Mouse (Mus musculus) hindbrain, embryonic 12.5 days (tissue): ENCODE results near the gene Prkar1b. TPM values are rescaled to one million over a fixed set of nuclear protein-coding genes. Genes with fewer than 3 reads are reported as not detected.

Experiments
- ATAC-seq: fragments of 200-750 bp; cut with Nextera tagmentation; 2 replicates; pipeline ENCODE4 v1.8.0; 2017; ENCODE audit warnings: moderate TSS enrichment; ENCODE audit not compliant: low FRiP score
- H3K27ac ChIP-seq: fragments of 300-500 bp; sonication (generic); 2 replicates; pipeline ENCODE4 v1.5.1; 2016; ENCODE audit warnings: mild to moderate bottlenecking
- H3K27me3 ChIP-seq: fragments of 300-500 bp; sonication (generic); 2 replicates; pipeline ENCODE4 v1.6.1; 2016; ENCODE audit warnings: mild to moderate bottlenecking
- H3K36me3 ChIP-seq: fragments of 300-500 bp; sonication (generic); 2 replicates; pipeline ENCODE4 v1.6.1; 2016; ENCODE audit warnings: mild to moderate bottlenecking
- H3K4me1 ChIP-seq: fragments of 300-500 bp; sonication (generic); 2 replicates; pipeline ENCODE4 v1.6.1; 2016
- H3K4me2 ChIP-seq: fragments of 300-500 bp; sonication (generic); replicated peaks from 2 replicates; pipeline ENCODE4 v1.6.1; 2016; ENCODE audit warnings: mild to moderate bottlenecking
- H3K4me3 ChIP-seq: fragments of 300-500 bp; sonication (generic); 2 replicates; pipeline ENCODE4 v1.5.1; 2016; ENCODE audit warnings: mild to moderate bottlenecking
- H3K9ac ChIP-seq: fragments of 300-500 bp; sonication (generic); 2 replicates; pipeline ENCODE4 v1.6.1; 2016; ENCODE audit warnings: mild to moderate bottlenecking, moderate library complexity
- H3K9me3 ChIP-seq: fragments of 300-500 bp; sonication (generic); replicated peaks from 2 replicates; pipeline ENCODE4 v1.6.1; 2016; ENCODE audit warnings: mild to moderate bottlenecking
- WGBS: fragments of 180-500 bp; shearing (Covaris S2); methylation state at CpG from one replicate; pipeline ENCODE4 v1.1.7; 2016; 5-methylcytosine and 5-hydroxymethylcytosine counted together
- polyA plus RNA-seq: library from polyadenylated mRNA; unstranded; fragments of >200 nt; fragmentation: Nextera tagmentation; extraction: Ambion mirVana; gene quantifications from 2 replicates; pipeline ENCODE4 v1.2.1, GENCODE M21; 2016

The Prkar1b gene
- polyA plus RNA-seq, 1 experiment from 2014 or later: 70.1 TPM

GRCm38 (mm10) chr5:139141326-139141725 is 8.5 kb downstream of the Prkar1b start:
- H3K9ac ChIP-seq: no peak overlapping the region

GRCm38 (mm10) chr5:139140589-139140988 is 9.2 kb downstream of the Prkar1b start:
- H3K9ac ChIP-seq: no peak overlapping the region
- H3K27me3 ChIP-seq: 0 out of 2 replicates have a peak, but pooled peaks cover 3% of the 10 kb centered on the region
- H3K4me2 ChIP-seq: no peak overlapping the region
- H3K4me3 ChIP-seq: no peak overlapping the region
- 88% methylated on average over 9 of the region's 9 CpGs for WGBS
- H3K4me1 ChIP-seq: no peaks in the 10 kb centered on the region
- no peak overlapping the region for H3K27ac ChIP-seq
- 0 out of 2 replicates have a peak, but pooled peaks cover 3% of the 10 kb centered on the region for H3K36me3 ChIP-seq
- no peaks in the 10 kb centered on the region for H3K9me3 ChIP-seq
- ATAC-seq: no peak

More at GRCm38 (mm10) chr5:139141326-139141725, 8.5 kb downstream of the Prkar1b start:
- H3K4me2 ChIP-seq: no peak overlapping the region
- 0 out of 2 replicates have a peak, but pooled peaks cover 3% of the 10 kb centered on the region for H3K27me3 ChIP-seq
- H3K27ac ChIP-seq: no peak overlapping the region
- no peak for ATAC-seq
- H3K9me3 ChIP-seq: no peaks in the 10 kb centered on the region
- no peak overlapping the region for H3K4me3 ChIP-seq
- H3K4me1 ChIP-seq: no peaks in the 10 kb centered on the region
- 0 out of 2 replicates have a peak, but pooled peaks cover 3% of the 10 kb centered on the region for H3K36me3 ChIP-seq
- 79% methylated on average over 5 of the region's 5 CpGs for WGBS

GRCm38 (mm10) chr5:139138926-139139472 is 10.8 kb downstream of the Prkar1b start:
- Histone ChIP-seq H3K4me3 (no peak overlapping the region), H3K9ac (no peak overlapping the region), H3K27me3 (0 out of 2 replicates have a peak, but pooled peaks cover 3% of the 10 kb centered on the region), H3K9me3 (no peaks in the 10 kb centered on the region), H3K36me3 (no peaks in the 10 kb centered on the region), H3K4me2 (no peak overlapping the region), H3K27ac (no peak overlapping the region), H3K4me1 (no peaks in the 10 kb centered on the region)
- ATAC-seq: no peak
- 85% methylated on average over 8 of the region's 8 CpGs for WGBS

GRCm38 (mm10) chr5:139138261-139138925 is 11.4 kb downstream of the Prkar1b start:
- no peak overlapping the region for H3K9ac ChIP-seq
- no peaks in the 10 kb centered on the region for H3K4me1 ChIP-seq
- H3K36me3 ChIP-seq: no peaks in the 10 kb centered on the region
- H3K4me2 ChIP-seq: no peak overlapping the region
- H3K9me3 ChIP-seq: no peaks in the 10 kb centered on the region
- ATAC-seq: no peak; the same call in 1 of the 2 replicates
- 0 out of 2 replicates have a peak, but pooled peaks cover 3% of the 10 kb centered on the region for H3K27me3 ChIP-seq
- WGBS: 70% methylated on average over 12 of the region's 12 CpGs
- H3K4me3 ChIP-seq: no peak overlapping the region
- H3K27ac ChIP-seq: no peak overlapping the region

- Histone ChIP-seq H3K36me3 (no peaks in the 10 kb centered on the region), H3K9me3 (no peaks in the 10 kb centered on the region), H3K4me2 (no peak overlapping the region), H3K4me3 (no peak overlapping the region), H3K27ac (no peak overlapping the region), H3K9ac (no peak overlapping the region), H3K4me1 (no peaks in the 10 kb centered on the region), H3K27me3 (0 out of 2 replicates have a peak, but pooled peaks cover 3% of the 10 kb centered on the region)
- no peak for ATAC-seq
- 89% methylated on average over 6 of the region's 6 CpGs for WGBS
Measured at GRCm38 (mm10) chr5:139137176-139137575, 12.6 kb downstream of the Prkar1b start.

GRCm38 (mm10) chr5:139136341-139136740 is 13.5 kb downstream of the Prkar1b start:
- 73% methylated on average over 1 of the region's 1 CpGs for WGBS
- Histone ChIP-seq H3K4me3 (no peak overlapping the region), H3K9me3 (no peaks in the 10 kb centered on the region), H3K9ac (no peak overlapping the region), H3K4me1 (no peaks in the 10 kb centered on the region), H3K27ac (no peak overlapping the region), H3K36me3 (no peaks in the 10 kb centered on the region), H3K4me2 (no peak overlapping the region), H3K27me3 (peaks cover 3% of the 10 kb centered on the region; the same call in 1 of the 2 replicates)
- no peak for ATAC-seq

GRCm38 (mm10) chr5:139134501-139134900 is 15.3 kb downstream of the Prkar1b start:
- Histone ChIP-seq H3K9ac (no peak overlapping the region), H3K27ac (no peak overlapping the region), H3K36me3 (no peaks in the 10 kb centered on the region), H3K9me3 (no peaks in the 10 kb centered on the region), H3K4me2 (no peak overlapping the region), H3K4me1 (no peaks in the 10 kb centered on the region), H3K27me3 (peaks cover 8% of the 10 kb centered on the region), H3K4me3 (no peak overlapping the region)
- 81% methylated on average over 8 of the region's 8 CpGs for WGBS
- no peak for ATAC-seq

- H3K9me3 ChIP-seq: no peaks in the 10 kb centered on the region
- H3K27ac ChIP-seq: no peak overlapping the region
- H3K4me1 ChIP-seq: 0 out of 2 replicates have a peak, but pooled peaks cover 8% of the 10 kb centered on the region
- peaks cover 16% of the 10 kb centered on the region for H3K27me3 ChIP-seq
- no peak for ATAC-seq
- H3K36me3 ChIP-seq: peaks cover 13% of the 10 kb centered on the region; the same call in 1 of the 2 replicates
- H3K4me2 ChIP-seq: no peak overlapping the region
- 0 out of 2 replicates have a peak overlapping the region, but pooled peaks have one; percentile 58 for H3K4me3 ChIP-seq
- 77% methylated on average over 5 of the region's 5 CpGs for WGBS
- 0 out of 2 replicates have a peak overlapping the region, but pooled peaks have one; percentile 73 for H3K9ac ChIP-seq
Measured at GRCm38 (mm10) chr5:139130351-139130750, 19.4 kb downstream of the Prkar1b start.

- Histone ChIP-seq H3K4me3 (peak overlapping the region; percentile 58), H3K9me3 (no peaks in the 10 kb centered on the region), H3K9ac (peak overlapping the region; percentile 73), H3K27ac (peak overlapping the region; percentile 74), H3K4me2 (peak overlapping the region; percentile 87), H3K27me3 (peaks cover 16% of the 10 kb centered on the region), H3K4me1 (0 out of 2 replicates have a peak, but pooled peaks cover 8% of the 10 kb centered on the region), H3K36me3 (peaks cover 13% of the 10 kb centered on the region; the same call in 1 of the 2 replicates)
- WGBS: 5% methylated on average over 37 of the region's 55 CpGs
- peak; percentile 84 for ATAC-seq
Measured at GRCm38 (mm10) chr5:139129572-139130151, 20.1 kb downstream of the Prkar1b start.

- H3K4me2 ChIP-seq: peak overlapping the region; percentile 87
- peak overlapping the region; percentile 74 for H3K27ac ChIP-seq
- ATAC-seq: peak; percentile 76
- H3K27me3 ChIP-seq: peaks cover 16% of the 10 kb centered on the region
- no peaks in the 10 kb centered on the region for H3K9me3 ChIP-seq
- H3K36me3 ChIP-seq: peaks cover 13% of the 10 kb centered on the region; the same call in 1 of the 2 replicates
- peak overlapping the region; percentile 58 for H3K4me3 ChIP-seq
- 0 out of 2 replicates have a peak, but pooled peaks cover 8% of the 10 kb centered on the region for H3K4me1 ChIP-seq
- WGBS: 10% methylated on average over 12 of the region's 12 CpGs
- peak overlapping the region; percentile 73 for H3K9ac ChIP-seq
Measured at GRCm38 (mm10) chr5:139129078-139129477, 20.7 kb downstream of the Prkar1b start.

- 0 out of 2 replicates have a peak, but pooled peaks cover 8% of the 10 kb centered on the region for H3K4me1 ChIP-seq
- no peaks in the 10 kb centered on the region for H3K9me3 ChIP-seq
- 38% methylated on average over 12 of the region's 12 CpGs for WGBS
- peak overlapping the region; percentile 73 for H3K9ac ChIP-seq
- H3K36me3 ChIP-seq: peaks cover 13% of the 10 kb centered on the region; the same call in 1 of the 2 replicates
- H3K4me2 ChIP-seq: peak overlapping the region; percentile 87
- peak overlapping the region; percentile 58 for H3K4me3 ChIP-seq
- no peak overlapping the region for H3K27ac ChIP-seq
- ATAC-seq: no peak
- H3K27me3 ChIP-seq: peaks cover 16% of the 10 kb centered on the region
Measured at GRCm38 (mm10) chr5:139128476-139129065, 21.2 kb downstream of the Prkar1b start.

- H3K4me1 ChIP-seq: 0 out of 2 replicates have a peak, but pooled peaks cover 8% of the 10 kb centered on the region
- no peak overlapping the region for H3K4me3 ChIP-seq
- no peaks in the 10 kb centered on the region for H3K9me3 ChIP-seq
- H3K27me3 ChIP-seq: peaks cover 16% of the 10 kb centered on the region
- H3K9ac ChIP-seq: no peak overlapping the region
- H3K4me2 ChIP-seq: no peak overlapping the region
- H3K36me3 ChIP-seq: peaks cover 13% of the 10 kb centered on the region; the same call in 1 of the 2 replicates
- no peak overlapping the region for H3K27ac ChIP-seq
- WGBS: 70% methylated on average over 3 of the region's 3 CpGs
- no peak for ATAC-seq
Measured at GRCm38 (mm10) chr5:139125717-139126116, 24.1 kb downstream of the Prkar1b start.
